Mouse (Mus musculus): ENCODE measurements around the gene Srpk1.

DNA sequence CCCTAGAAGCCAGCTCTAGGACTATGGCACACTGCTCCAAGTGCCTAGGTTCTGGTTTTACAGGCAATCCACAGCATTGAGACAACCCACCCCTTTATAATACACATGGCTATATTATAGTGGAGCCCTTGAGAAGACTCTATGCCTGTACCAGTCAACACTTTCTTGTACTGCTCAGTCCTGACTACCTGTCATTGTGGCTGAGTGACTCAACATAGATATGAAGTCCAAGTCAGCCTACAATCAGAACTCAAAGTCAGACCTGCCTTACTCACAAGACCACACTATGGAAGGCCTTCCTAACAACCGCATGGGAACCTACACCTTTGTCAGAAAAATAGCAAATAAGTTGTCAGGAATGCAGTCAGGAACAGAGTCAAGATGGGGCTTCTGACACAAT is 3.7 kb downstream of the Srpk1 start:
- TF ChIP-seq POLR2A (IDR thresholded peaks at IDR 0.05; ENCODE audit: low read depth, low read length) (no peak), CTCF (IDR thresholded peaks at IDR 0.05; ENCODE audit: extremely low read depth, insufficient read length, insufficient replicate concordance, low read depth, low read length) (no peak)
